Mouse (Mus musculus) right cerebral cortex, postnatal 14 days (tissue): ENCODE measurements at regions not wholly inside any gene's neighbourhood (a gene's known extent, or its start where the extent isn't known, plus 50 kb on each side); places are given as distances from the start of the nearest gene placed in this dataset.
"Not testable (repeated sequence)": the region's sequence is repeated elsewhere in the genome, so short reads cannot be mapped to it uniquely, and the experiment has no call there.

Source experiments
- DNase-seq: peaks from one replicate; pipeline ENCODE4 v3.0.0; 2022

DNA sequence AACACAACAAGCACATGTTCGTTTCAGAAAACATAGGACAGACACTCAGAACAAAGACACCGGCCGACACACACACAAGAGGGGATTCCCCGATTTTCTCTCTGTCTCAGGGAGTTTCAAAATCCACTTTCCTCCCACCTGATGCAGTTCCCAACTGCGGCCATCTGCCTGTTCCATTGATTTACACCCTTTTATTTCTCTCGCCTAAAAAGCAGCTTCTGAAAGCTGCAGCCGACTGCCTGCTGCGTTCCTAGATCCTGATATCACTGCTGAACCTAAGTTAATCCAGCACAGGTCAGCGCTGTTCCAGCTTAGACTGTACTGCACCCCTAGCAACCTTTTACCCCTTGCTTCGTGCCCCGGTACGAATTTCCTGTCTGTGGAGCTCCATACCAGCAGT lies 237.0 kb downstream of the Impad1 start:
- DNase-seq, result no peak

- DNase-seq, result no peak
Observed at GRCm38 (mm10) chr4:4550301-4550700, 242.9 kb downstream of the Impad1 start.

DNA sequence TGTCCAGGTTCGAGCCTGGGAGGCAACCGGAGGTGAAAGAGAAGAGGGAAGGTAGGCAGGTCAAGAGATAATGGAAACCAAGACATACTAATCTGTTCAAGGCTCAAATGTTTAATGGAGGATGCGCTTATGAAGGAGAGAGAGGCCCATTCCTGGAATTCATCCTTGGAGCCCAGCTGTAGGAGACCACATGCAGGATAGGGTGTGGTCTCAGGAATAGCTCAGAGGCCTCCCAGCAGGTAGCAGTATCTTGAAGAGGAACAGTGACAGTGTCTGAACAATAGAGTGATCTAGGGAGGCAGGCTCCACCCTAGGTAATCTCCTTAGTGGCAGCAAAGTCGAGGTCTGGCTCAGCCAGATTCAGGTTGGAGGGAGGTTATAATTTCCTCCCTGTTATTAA lies 243.3 kb downstream of the Impad1 start:
- DNase-seq, result no peak

GRCm38 (mm10) chr4:4537172-4537753 lies 255.9 kb downstream of the Impad1 start:
- no peak for DNase-seq

- no peak for DNase-seq
Observed at GRCm38 (mm10) chr4:4532196-4532595, 261.0 kb downstream of the Impad1 start.

- DNase-seq, result no peak
Observed at GRCm38 (mm10) chr4:4528311-4528710, 264.8 kb downstream of the Impad1 start.

DNA sequence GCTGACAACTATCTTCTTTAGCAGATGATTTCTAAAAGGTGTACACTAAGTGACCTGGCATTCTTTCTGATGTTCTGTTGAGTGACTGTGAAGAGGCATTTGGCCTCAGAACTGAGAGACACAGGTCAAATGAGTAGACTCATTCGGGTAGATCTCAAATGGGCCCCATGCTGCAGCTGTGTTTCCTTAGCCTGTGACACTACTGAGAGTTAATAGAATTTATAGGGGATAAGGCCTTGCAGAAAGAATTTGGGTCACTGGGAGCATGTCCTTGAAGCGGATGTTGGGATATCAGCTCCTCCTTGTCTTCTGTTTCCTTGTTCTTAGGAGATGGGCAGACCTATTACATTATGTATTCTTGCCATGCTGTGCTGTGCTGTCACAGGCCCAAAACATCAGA lies 271.4 kb downstream of the Impad1 start:
- no peak for DNase-seq

DNA sequence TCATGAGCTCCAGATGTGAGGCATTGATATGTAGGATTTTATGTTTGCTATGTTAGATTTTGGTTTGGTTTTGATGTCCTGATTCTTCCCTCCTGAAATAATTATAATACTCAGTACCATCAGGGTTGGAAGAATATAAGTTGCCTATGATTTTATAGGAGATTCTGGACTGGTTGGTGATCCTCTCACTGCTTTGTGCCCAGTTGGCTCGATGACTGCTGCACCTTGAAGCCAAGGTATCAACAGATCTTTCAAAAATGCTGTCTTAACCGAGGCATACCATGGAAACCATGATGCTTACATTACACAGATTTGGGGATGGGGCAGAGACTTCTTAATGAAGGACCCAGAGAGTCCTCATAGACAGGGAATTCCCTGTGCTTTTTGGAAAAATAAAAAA lies 274.4 kb downstream of the Impad1 start:
- DNase-seq, result no peak

DNA sequence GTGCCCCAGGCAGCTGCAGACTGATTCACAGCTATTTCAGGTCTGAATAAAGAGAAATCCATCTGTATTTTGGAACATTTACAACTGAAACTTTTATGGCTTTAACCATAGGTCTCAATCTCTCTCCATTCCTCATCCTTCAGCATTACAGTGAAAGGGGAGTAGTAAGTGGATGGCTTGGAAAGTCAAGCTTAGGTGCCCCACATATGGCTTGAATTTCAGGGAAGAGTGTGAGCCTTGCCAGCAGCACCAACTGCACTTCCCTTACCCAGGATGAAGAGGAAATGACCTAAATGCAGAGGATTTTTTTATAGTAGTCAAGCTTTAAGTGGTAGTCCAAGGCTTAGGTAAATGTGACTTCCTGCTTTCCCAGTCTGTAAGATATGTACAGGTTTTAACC lies 279.8 kb downstream of the Impad1 start:
- no peak for DNase-seq

GRCm38 (mm10) chr4:4510180-4510920 lies 282.8 kb downstream of the Impad1 start:
- no peak for DNase-seq

GRCm38 (mm10) chr4:4509296-4509695 lies 283.9 kb downstream of the Impad1 start:
- no peak for DNase-seq

- no peak for DNase-seq
Observed at GRCm38 (mm10) chr4:4497199-4497598, 296.0 kb downstream of the Impad1 start.

GRCm38 (mm10) chr4:4496181-4496580 lies 297.0 kb downstream of the Impad1 start:
- DNase-seq, result no peak

DNA sequence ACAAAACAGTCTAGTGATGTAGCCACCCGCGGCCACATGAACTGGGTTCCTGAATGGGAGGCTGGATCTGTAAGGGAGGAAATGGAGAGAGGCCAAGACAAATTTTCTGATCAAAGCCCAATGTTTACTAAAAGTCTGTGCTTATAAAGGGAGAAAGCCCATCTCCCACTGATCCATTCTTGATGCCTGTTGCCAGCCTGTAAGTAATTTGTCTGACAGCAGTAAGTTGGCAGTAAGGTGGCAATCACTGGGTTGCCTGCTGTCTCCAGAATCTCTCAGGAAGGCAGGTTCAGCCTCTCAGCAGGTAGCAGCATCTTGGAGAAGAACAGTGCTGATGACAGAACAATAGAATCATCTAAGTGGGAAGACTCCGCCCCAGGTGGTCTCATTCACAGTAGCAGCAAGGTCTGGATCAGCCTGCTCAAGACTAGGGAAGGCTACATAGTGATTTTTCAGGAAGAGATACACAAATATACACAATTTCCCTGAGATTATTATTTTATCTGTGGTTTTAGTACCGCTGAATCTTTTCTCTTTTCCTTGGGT lies 327.9 kb downstream of the Impad1 start:
- DNase-seq, result no peak

GRCm38 (mm10) chr4:4464130-4464700 lies 328.9 kb downstream of the Impad1 start:
- DNase-seq, result no peak

GRCm38 (mm10) chr4:4459258-4459657 lies 333.9 kb downstream of the Impad1 start:
- no peak for DNase-seq

GRCm38 (mm10) chr4:4450104-4450503 lies 343.1 kb downstream of the Impad1 start:
- no peak for DNase-seq

DNA sequence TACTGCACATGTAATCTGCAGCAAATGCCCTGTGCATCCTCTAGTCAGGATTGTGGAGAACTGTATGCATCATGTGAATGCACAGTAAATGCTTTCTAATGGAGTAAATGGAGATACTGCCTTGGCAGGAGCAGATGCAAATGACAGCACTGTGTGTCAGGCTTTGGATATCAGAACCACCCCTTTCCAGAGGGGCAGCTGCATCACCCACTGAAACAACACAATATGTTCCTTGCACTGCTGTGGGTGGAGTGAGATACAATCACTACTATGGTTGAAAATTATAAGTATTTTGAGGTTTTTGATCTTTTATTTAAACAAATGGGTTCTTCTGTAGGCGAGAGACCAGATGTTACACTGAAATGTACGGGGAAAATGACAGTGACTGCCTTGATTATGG lies 350.5 kb downstream of the Impad1 start:
- DNase-seq, result no peak

GRCm38 (mm10) chr4:4437559-4437958 lies 355.6 kb downstream of the Impad1 start:
- no peak for DNase-seq

DNA sequence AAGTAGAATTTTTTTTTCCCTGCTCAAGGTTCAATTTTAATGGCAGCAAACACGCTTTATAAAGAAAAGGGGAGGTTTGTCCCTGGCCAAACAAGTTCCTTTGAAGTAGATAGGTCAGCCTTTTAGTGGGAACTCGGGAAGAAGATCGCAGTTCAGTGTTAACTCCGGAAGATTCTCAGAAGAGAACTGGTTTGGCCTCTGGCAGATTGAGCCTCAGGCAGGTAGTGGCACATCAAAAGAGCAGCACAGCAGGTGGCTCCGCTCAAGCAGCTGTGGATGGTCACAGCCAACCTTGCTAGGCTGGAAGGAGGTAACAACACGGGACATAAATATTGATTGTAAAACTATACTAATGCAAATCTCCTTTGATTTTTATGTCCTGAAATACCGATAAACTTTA lies 347.2 kb upstream of the Sdr16c6 start:
- not testable (repeated sequence) for DNase-seq

DNA sequence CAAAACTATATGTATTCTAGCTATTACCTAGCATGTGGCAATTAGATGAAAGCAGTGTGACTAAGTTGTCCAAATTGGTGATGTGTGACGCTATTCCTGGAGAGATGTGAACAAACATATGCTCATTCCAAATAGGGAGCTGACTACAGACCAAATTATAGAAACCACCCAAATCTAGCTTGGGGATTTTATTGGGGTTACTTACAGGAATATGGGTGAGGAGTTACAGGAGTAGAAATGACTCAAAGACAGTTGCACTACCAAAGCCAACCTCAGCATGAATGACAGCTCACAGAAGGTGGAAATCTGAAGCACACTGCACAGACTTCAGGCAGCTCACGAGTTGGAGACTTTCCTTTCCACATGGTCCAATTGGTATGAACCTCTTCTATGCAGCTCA lies 326.5 kb upstream of the Sdr16c6 start:
- DNase-seq, result no peak

DNA sequence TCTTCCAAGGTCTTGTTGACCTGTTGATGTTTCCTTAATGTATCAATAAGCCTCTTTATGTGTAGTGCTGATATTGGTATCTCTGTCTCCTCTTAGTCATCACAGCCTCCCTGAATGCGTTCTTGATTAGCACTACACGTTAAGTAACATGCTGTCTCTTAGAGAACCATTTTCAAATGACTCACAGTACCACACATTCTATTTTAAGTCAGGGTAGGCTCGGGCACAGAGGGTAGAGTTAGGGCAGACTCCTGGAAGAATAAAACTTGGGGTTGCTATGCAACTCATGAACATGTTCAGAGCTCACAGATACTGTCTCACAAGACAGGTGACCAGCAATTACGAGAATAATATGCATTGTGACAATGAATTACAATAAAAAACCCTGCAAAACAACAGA lies 320.1 kb upstream of the Sdr16c6 start:
- no peak for DNase-seq

- no peak for DNase-seq
Observed at GRCm38 (mm10) chr4:4380024-4380590, 302.8 kb upstream of the Sdr16c6 start.

DNA sequence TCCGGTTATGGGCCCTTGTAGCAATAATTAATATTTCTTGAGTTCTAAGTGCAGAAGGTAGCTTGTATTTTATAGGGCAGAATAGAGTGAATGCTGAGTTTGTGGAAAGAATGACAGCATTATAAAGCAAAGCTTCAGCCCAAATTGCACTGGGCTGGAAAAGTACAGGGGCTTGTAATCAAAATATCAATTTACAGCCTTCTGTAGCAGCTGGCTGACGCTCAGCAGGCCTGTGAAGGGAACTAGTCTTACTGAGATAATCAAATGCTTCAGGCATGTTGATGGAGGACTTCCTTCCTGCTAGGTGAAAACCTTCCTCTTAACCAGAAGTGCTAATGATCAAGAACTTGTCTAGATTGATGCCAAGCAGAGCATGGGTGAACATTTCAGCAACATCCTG lies 257.9 kb upstream of the Sdr16c6 start:
- no peak for DNase-seq
